Mouse (Mus musculus) neutrophil, adult 5-6 weeks (primary cell): ENCODE data around the gene Tgif2. TPM values are rescaled to one million over a fixed set of nuclear protein-coding genes. Genes with fewer than 3 reads are reported as not detected.
"Not testable (repeated sequence)": the region's sequence is repeated elsewhere in the genome, so short reads cannot be mapped to it uniquely, and the experiment has no call there.

Experiments used
- ATAC-seq: fragments of 151-379, 151-347 bp; 2 replicates; pipeline ENCODE4 v1.8.0; 2017; ENCODE audit warnings: mild to moderate bottlenecking, moderate TSS enrichment; ENCODE audit not compliant: insufficient number of reproducible peaks, poor library complexity, low FRiP score, severe bottlenecking; ENCODE audit errors: extremely low read depth
- total RNA-seq: library from RNA; stranded (forward); fragments of 200-1000 nt; gene quantifications from 2 replicates; pipeline ENCODE4 v1.2.3, GENCODE M21; 2017

Gene Tgif2
- total RNA-seq, 1 experiment from 2014 or later, result 15.8 TPM

GRCm38 (mm10) chr2:156841841-156842706 is 2.3 kb downstream of the Tgif2 start:
- peak; percentile 18; the same call in 1 of the 2 replicates for ATAC-seq

GRCm38 (mm10) chr2:156842711-156843110 is 2.9 kb downstream of the Tgif2 start:
- no peak for ATAC-seq

GRCm38 (mm10) chr2:156843331-156843730 is 3.5 kb downstream of the Tgif2 start:
- no peak for ATAC-seq

GRCm38 (mm10) chr2:156844715-156845114 is 4.9 kb downstream of the Tgif2 start:
- ATAC-seq, result no peak

- ATAC-seq, result no peak
Observed at GRCm38 (mm10) chr2:156847653-156848052, 7.8 kb downstream of the Tgif2 start.

GRCm38 (mm10) chr2:156848526-156849182 is 8.8 kb downstream of the Tgif2 start:
- no peak for ATAC-seq

- ATAC-seq, result peak; percentile 95
Observed at GRCm38 (mm10) chr2:156850505-156850904, 10.7 kb downstream of the Tgif2 start.

- ATAC-seq, result not testable (repeated sequence)
Observed at GRCm38 (mm10) chr2:156853584-156853983, 13.8 kb downstream of the Tgif2 start.

- not testable (repeated sequence) for ATAC-seq
Observed at GRCm38 (mm10) chr2:156853999-156854771, 14.4 kb downstream of the Tgif2 start.

GRCm38 (mm10) chr2:156856311-156856710 is 16.5 kb downstream of the Tgif2 start:
- ATAC-seq, result no peak

- peak; percentile 11; the same call in 1 of the 2 replicates for ATAC-seq
Observed at GRCm38 (mm10) chr2:156857385-156857791, 17.6 kb downstream of the Tgif2 start.

GRCm38 (mm10) chr2:156857835-156858234 is 18.0 kb downstream of the Tgif2 start, which contains the start of gene 4930518I15Rik:
4930518I15Rik (minus strand) TSS chr2:156857946.
- ATAC-seq, result no peak

GRCm38 (mm10) chr2:156858671-156859070 is 18.9 kb downstream of the Tgif2 start:
- no peak for ATAC-seq

- no peak for ATAC-seq
Observed at GRCm38 (mm10) chr2:156862041-156862717, 22.4 kb downstream of the Tgif2 start.

GRCm38 (mm10) chr2:156862772-156863486 is 23.1 kb downstream of the Tgif2 start, which contains the start of gene Rab5if:
Rab5if (plus strand) TSS chr2:156863128.
- peak; percentile 89 for ATAC-seq

GRCm38 (mm10) chr2:156863487-156864160 is 23.8 kb downstream of the Tgif2 start:
- ATAC-seq, result peak; percentile 80

- ATAC-seq, result no peak
Observed at GRCm38 (mm10) chr2:156864481-156864880, 24.7 kb downstream of the Tgif2 start.
